Mouse (Mus musculus) hindbrain, postnatal 0 days (tissue): ENCODE measurements at regions not wholly inside any gene's neighbourhood (a gene's known extent, or its start where the extent isn't known, plus 50 kb on each side); places are given as distances from the start of the nearest gene placed in this dataset.
A peak's percentile ranks its signal among the peaks of the same experiment; 100 is the strongest.

ENCODE experiments used
- ATAC-seq: fragments of 200-750 bp; cut with Nextera tagmentation; 2 replicates; pipeline ENCODE4 v1.8.0; 2017; ENCODE audit warnings: mild to moderate bottlenecking, moderate TSS enrichment, moderate library complexity
- DNase-seq: peaks from one replicate; pipeline ENCODE4 v3.0.0-alpha.2; 2015; ENCODE audit warnings: low spot score
- H3K27ac ChIP-seq: fragments of 300-500 bp; sonication (generic); 2 replicates; pipeline ENCODE4 v1.5.1; 2014; ENCODE audit warnings: mild to moderate bottlenecking
- H3K27me3 ChIP-seq: fragments of 300-500 bp; sonication (generic); 2 replicates; pipeline ENCODE4 v1.6.1; 2014; ENCODE audit warnings: low read length, mixed read lengths; ENCODE audit not compliant: insufficient read depth
- H3K36me3 ChIP-seq: fragments of 300-500 bp; sonication (generic); 2 replicates; pipeline ENCODE4 v1.6.1; 2014; ENCODE audit warnings: low read length, mixed read lengths; ENCODE audit not compliant: insufficient read depth
- H3K4me1 ChIP-seq: fragments of 300-500 bp; sonication (generic); 2 replicates; pipeline ENCODE4 v1.6.1; 2014; ENCODE audit warnings: antibody characterized with exemption, low read length, mixed read lengths; ENCODE audit not compliant: insufficient read depth
- H3K4me2 ChIP-seq: fragments of 300-500 bp; sonication (generic); 2 replicates; pipeline ENCODE4 v1.6.1; 2014; ENCODE audit warnings: low read depth, mild to moderate bottlenecking, low read length, moderate library complexity, mixed read lengths
- H3K4me3 ChIP-seq: fragments of 300-500 bp; sonication (generic); 2 replicates; pipeline ENCODE4 v1.5.1; 2014; ENCODE audit warnings: low read length
- H3K9ac ChIP-seq: fragments of 300-500 bp; sonication (generic); replicated peaks from 2 replicates; pipeline ENCODE4 v1.6.1; 2014; ENCODE audit warnings: mild to moderate bottlenecking, low read length, moderate library complexity, mixed read lengths
- H3K9me3 ChIP-seq: fragments of 300-500 bp; sonication (generic); 2 replicates; pipeline ENCODE4 v1.6.1; 2016; ENCODE audit warnings: low read length, mixed read lengths
- CTCF ChIP-seq: IDR thresholded peaks from 2 replicates; pipeline ENCODE4 v1.5.1; 2016; ENCODE audit warnings: antibody characterized with exemption, control low read depth, low read depth
- WGBS: fragments of 180-500 bp; shearing (Covaris S2); extraction: QIAGEN DNeasy Blood & Tissue Kit; methylation state at CpG from one replicate; pipeline ENCODE4 v1.1.7; 2014; 5-methylcytosine and 5-hydroxymethylcytosine counted together

GRCm38 (mm10) chr7:39864130-39864529, 346.6 kb downstream of the Zfp619 start:
- DNase-seq (peak; percentile 11), ATAC-seq (no peak)
- Histone ChIP-seq H3K9ac (no peak overlapping the region), H3K4me3 (no peak overlapping the region), H3K27me3 (no peaks in the 10 kb centered on the region), H3K4me2 (no peak overlapping the region), H3K27ac (no peak overlapping the region), H3K4me1 (no peaks in the 10 kb centered on the region), H3K9me3 (no peaks in the 10 kb centered on the region), H3K36me3 (no peaks in the 10 kb centered on the region)
- no peak for TF ChIP-seq CTCF
- 77% methylated on average over 3 of the region's 3 CpGs for WGBS

GRCm38 (mm10) chr7:39864781-39865180, 347.2 kb downstream of the Zfp619 start:
- Histone ChIP-seq H3K27ac (no peak overlapping the region), H3K27me3 (no peaks in the 10 kb centered on the region), H3K36me3 (no peaks in the 10 kb centered on the region), H3K9me3 (no peaks in the 10 kb centered on the region), H3K4me2 (no peak overlapping the region), H3K4me1 (no peaks in the 10 kb centered on the region), H3K4me3 (no peak overlapping the region), H3K9ac (no peak overlapping the region)
- DNase-seq, result no peak
- no peak for ATAC-seq
- TF ChIP-seq CTCF, result no peak
- WGBS, result 87% methylated on average over 3 of the region's 3 CpGs

GRCm38 (mm10) chr7:39866674-39867428, 349.3 kb downstream of the Zfp619 start:
- no peaks in the 10 kb centered on the region for H3K9me3 ChIP-seq
- ATAC-seq, result no peak; the same call in 1 of the 2 replicates
- no peaks in the 10 kb centered on the region for H3K27me3 ChIP-seq
- H3K4me2 ChIP-seq, result no peak overlapping the region
- H3K9ac ChIP-seq, result no peak overlapping the region
- H3K36me3 ChIP-seq, result no peaks in the 10 kb centered on the region
- peak; percentile 27 for DNase-seq
- H3K4me3 ChIP-seq, result no peak overlapping the region
- no peak overlapping the region for H3K27ac ChIP-seq
- H3K4me1 ChIP-seq, result no peaks in the 10 kb centered on the region
- peak; percentile 29; the same call in 1 of the 2 replicates for TF ChIP-seq CTCF
- WGBS, result 41% methylated on average over 6 of the region's 6 CpGs

GRCm38 (mm10) chr7:39867451-39867850, 349.9 kb downstream of the Zfp619 start:
- Histone ChIP-seq H3K27me3 (no peaks in the 10 kb centered on the region), H3K27ac (no peak overlapping the region), H3K9ac (no peak overlapping the region), H3K4me1 (no peaks in the 10 kb centered on the region), H3K36me3 (no peaks in the 10 kb centered on the region), H3K9me3 (no peaks in the 10 kb centered on the region), H3K4me3 (no peak overlapping the region), H3K4me2 (no peak overlapping the region)
- TF ChIP-seq CTCF, result no peak
- ATAC-seq (no peak), DNase-seq (peak; percentile 39)
- WGBS, result 12% methylated on average over 3 of the region's 3 CpGs

- Histone ChIP-seq H3K4me1 (no peaks in the 10 kb centered on the region), H3K4me3 (no peak overlapping the region), H3K4me2 (no peak overlapping the region), H3K27me3 (no peaks in the 10 kb centered on the region), H3K9me3 (peaks cover 3% of the 10 kb centered on the region; the same call in 1 of the 2 replicates), H3K9ac (no peak overlapping the region), H3K36me3 (no peaks in the 10 kb centered on the region), H3K27ac (no peak overlapping the region)
- TF ChIP-seq CTCF, result no peak
- WGBS, result 68% methylated on average over 1 of the region's 1 CpGs
- DNase-seq, result no peak
- no peak for ATAC-seq
Measured at GRCm38 (mm10) chr7:39882113-39882512, 364.5 kb downstream of the Zfp619 start.

- Histone ChIP-seq H3K27me3 (no peaks in the 10 kb centered on the region), H3K4me1 (no peaks in the 10 kb centered on the region), H3K27ac (no peak overlapping the region), H3K4me2 (no peak overlapping the region), H3K36me3 (no peaks in the 10 kb centered on the region), H3K9ac (no peak overlapping the region), H3K4me3 (no peak overlapping the region), H3K9me3 (no peaks in the 10 kb centered on the region)
- DNase-seq, result peak; percentile 30
- 37% methylated on average over 7 of the region's 7 CpGs for WGBS
- ATAC-seq, result no peak
- no peak for TF ChIP-seq CTCF
Measured at GRCm38 (mm10) chr7:39894208-39894896, 376.8 kb downstream of the Zfp619 start.

- DNase-seq (no peak), ATAC-seq (no peak)
- Histone ChIP-seq H3K9ac (no peak overlapping the region), H3K27ac (no peak overlapping the region), H3K27me3 (no peaks in the 10 kb centered on the region), H3K4me1 (no peaks in the 10 kb centered on the region), H3K9me3 (no peaks in the 10 kb centered on the region), H3K4me3 (no peak overlapping the region), H3K4me2 (no peak overlapping the region), H3K36me3 (no peaks in the 10 kb centered on the region)
- 70% methylated on average over 2 of the region's 2 CpGs for WGBS
- TF ChIP-seq CTCF, result no peak
Measured at GRCm38 (mm10) chr7:39896918-39897317, 379.4 kb downstream of the Zfp619 start.
